Mouse (Mus musculus): Measurements from ENCODE around the gene Slc12a7.

- TF ChIP-seq EP300 (IDR thresholded peaks at IDR 0.05; ENCODE audit: low read depth) = no peak
- TF ChIP-seq CTCF (IDR thresholded peaks at IDR 0.05; ENCODE audit: low read depth) = no peak
Observed at GRCm38 (mm10) chr13:73735928-73736327, 3.0 kb downstream of the Slc12a7 start.

All from heart, postnatal 0 days (tissue).